Mouse (Mus musculus) embryonic facial prominence, embryonic 12.5 days (tissue): ENCODE data around the gene Zcchc4. TPM values are rescaled to one million over a fixed set of nuclear protein-coding genes. Genes with fewer than 3 reads are reported as not detected.

ENCODE experiments used
- ATAC-seq: fragments of 200-750 bp; cut with Nextera tagmentation; 2 replicates; pipeline ENCODE4 v1.8.0; 2017; ENCODE audit not compliant: insufficient number of reproducible peaks, insufficient read depth, low FRiP score, low TSS enrichment
- H3K27ac ChIP-seq: fragments of 300-500 bp; sonication (generic); 2 replicates; pipeline ENCODE4 v1.5.1; 2016; ENCODE audit warnings: mild to moderate bottlenecking
- H3K27me3 ChIP-seq: fragments of 300-500 bp; sonication (generic); 2 replicates; pipeline ENCODE4 v1.6.1; 2016; ENCODE audit warnings: mild to moderate bottlenecking, moderate library complexity
- H3K36me3 ChIP-seq: fragments of 300-500 bp; sonication (generic); 2 replicates; pipeline ENCODE4 v1.6.1; 2016; ENCODE audit warnings: mild to moderate bottlenecking
- H3K4me1 ChIP-seq: fragments of 300-500 bp; sonication (generic); 2 replicates; pipeline ENCODE4 v1.6.1; 2016
- H3K4me2 ChIP-seq: fragments of 300-500 bp; sonication (generic); replicated peaks from 2 replicates; pipeline ENCODE4 v1.6.1; 2016; ENCODE audit warnings: mild to moderate bottlenecking, moderate library complexity
- H3K4me3 ChIP-seq: fragments of 300-500 bp; sonication (generic); 2 replicates; pipeline ENCODE4 v1.5.1; 2016; ENCODE audit warnings: mild to moderate bottlenecking
- H3K9ac ChIP-seq: fragments of 300-500 bp; sonication (generic); 2 replicates; pipeline ENCODE4 v1.6.1; 2016; ENCODE audit warnings: mild to moderate bottlenecking, moderate library complexity
- H3K9me3 ChIP-seq: fragments of 300-500 bp; sonication (generic); 2 replicates; pipeline ENCODE4 v1.6.1; 2016; ENCODE audit warnings: mild to moderate bottlenecking, moderate library complexity
- WGBS: fragments of 180-500 bp; shearing (Covaris S2); methylation state at CpG from one replicate; pipeline ENCODE4 v1.1.7; 2016; 5-methylcytosine and 5-hydroxymethylcytosine counted together
- polyA plus RNA-seq: library from polyadenylated mRNA; unstranded; fragments of >200 nt; fragmentation: Nextera tagmentation; extraction: Ambion mirVana; gene quantifications from 2 replicates; pipeline ENCODE4 v1.2.1, GENCODE M21; 2016

Zcchc4 gene
- polyA plus RNA-seq, 1 experiment from 2014 or later: 22.3 TPM

DNA sequence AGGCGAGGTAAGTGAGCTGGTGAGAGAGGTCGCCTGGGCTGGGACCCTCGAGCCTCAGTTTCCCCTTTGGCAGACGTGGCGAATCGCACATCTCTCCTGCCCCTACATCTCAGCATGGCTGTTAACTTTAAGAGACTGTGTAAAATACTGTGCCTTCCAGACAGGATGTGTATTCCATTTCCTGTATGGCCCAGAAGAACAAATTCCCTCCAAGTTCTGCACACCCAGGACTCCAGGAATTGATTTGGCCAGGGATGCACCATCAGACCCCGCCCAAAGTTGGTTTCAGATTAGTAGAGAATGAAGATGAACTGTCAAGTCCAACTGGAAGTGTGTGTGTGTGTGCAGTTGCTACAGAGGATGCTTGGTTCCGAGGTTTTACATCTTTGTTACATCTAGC is 59.2 kb downstream of the Zcchc4 start:
- Histone ChIP-seq H3K9me3 (no peaks in the 10 kb centered on the region), H3K4me2 (peak overlapping the region; percentile 67), H3K4me3 (peak overlapping the region; percentile 84), H3K9ac (peak overlapping the region; percentile 90), H3K4me1 (peaks cover 7% of the 10 kb centered on the region), H3K27me3 (no peaks in the 10 kb centered on the region), H3K27ac (peak overlapping the region; percentile 90), H3K36me3 (peaks cover 22% of the 10 kb centered on the region)
- no peak; the same call in none of the 2 replicates for ATAC-seq
- WGBS: 10% methylated on average over 8 of the region's 8 CpGs

GRCm38 (mm10) chr5:52844319-52844718 is 69.1 kb downstream of the Zcchc4 start:
- 95% methylated on average over 7 of the region's 7 CpGs for WGBS
- Histone ChIP-seq H3K4me1 (no peaks in the 10 kb centered on the region), H3K36me3 (peaks cover 72% of the 10 kb centered on the region), H3K4me3 (no peak overlapping the region), H3K27ac (no peak overlapping the region), H3K4me2 (no peak overlapping the region), H3K27me3 (no peaks in the 10 kb centered on the region), H3K9ac (no peak overlapping the region), H3K9me3 (no peaks in the 10 kb centered on the region)
- ATAC-seq: no peak

- Histone ChIP-seq H3K27ac (no peak overlapping the region), H3K27me3 (no peaks in the 10 kb centered on the region), H3K4me1 (no peaks in the 10 kb centered on the region), H3K9me3 (no peaks in the 10 kb centered on the region), H3K4me2 (no peak overlapping the region), H3K36me3 (peaks cover 63% of the 10 kb centered on the region), H3K9ac (no peak overlapping the region), H3K4me3 (no peak overlapping the region)
- 86% methylated on average over 5 of the region's 5 CpGs for WGBS
- no peak for ATAC-seq
These were observed 80.5 kb downstream of the Zcchc4 start for GRCm38 (mm10) chr5:52855727-52856126.

GRCm38 (mm10) chr5:52864446-52864845 is 89.2 kb downstream of the Zcchc4 start:
- no peaks in the 10 kb centered on the region for H3K4me1 ChIP-seq
- 90% methylated on average over 8 of the region's 8 CpGs for WGBS

DNA sequence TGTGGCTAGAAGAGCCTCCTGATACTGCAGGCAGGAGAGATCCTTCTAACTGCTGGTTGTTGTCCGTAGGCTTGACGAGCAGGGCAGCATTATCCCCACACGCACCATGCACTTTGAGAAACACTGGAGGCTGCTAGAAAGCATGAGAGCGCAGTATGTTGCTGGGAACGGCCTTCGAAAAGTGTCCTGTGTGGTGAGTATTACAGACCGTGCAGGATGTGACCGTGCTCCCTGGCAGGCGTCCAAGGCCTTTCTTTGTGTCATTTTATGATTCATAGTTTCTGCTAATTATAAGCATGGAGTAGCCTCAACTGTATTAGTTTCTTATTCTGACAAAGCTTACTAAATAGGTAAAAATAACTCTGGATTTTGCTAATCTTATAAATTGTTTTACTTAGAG is 90.6 kb downstream of the Zcchc4 start:
- Histone ChIP-seq H3K4me1 (no peaks in the 10 kb centered on the region), H3K4me2 (no peak overlapping the region), H3K4me3 (no peak overlapping the region), H3K36me3 (peaks cover 79% of the 10 kb centered on the region), H3K9me3 (no peaks in the 10 kb centered on the region), H3K27ac (no peak overlapping the region), H3K9ac (no peak overlapping the region), H3K27me3 (no peaks in the 10 kb centered on the region)
- ATAC-seq: no peak
- WGBS: 88% methylated on average over 9 of the region's 9 CpGs

More at GRCm38 (mm10) chr5:52864446-52864845, 89.2 kb downstream of the Zcchc4 start:
- no peak overlapping the region for H3K27ac ChIP-seq
- no peak for ATAC-seq
- H3K36me3 ChIP-seq: peaks cover 86% of the 10 kb centered on the region
- H3K4me2 ChIP-seq: no peak overlapping the region
- H3K9me3 ChIP-seq: no peaks in the 10 kb centered on the region
- no peaks in the 10 kb centered on the region for H3K27me3 ChIP-seq
- no peak overlapping the region for H3K9ac ChIP-seq
- H3K4me3 ChIP-seq: no peak overlapping the region

GRCm38 (mm10) chr5:52866361-52867155 is 91.3 kb downstream of the Zcchc4 start:
- H3K4me2 ChIP-seq: no peak overlapping the region
- H3K4me3 ChIP-seq: no peak overlapping the region
- peaks cover 72% of the 10 kb centered on the region for H3K36me3 ChIP-seq
- H3K27me3 ChIP-seq: no peaks in the 10 kb centered on the region
- ATAC-seq: no peak
- H3K27ac ChIP-seq: no peak overlapping the region
- WGBS: 89% methylated on average over 18 of the region's 18 CpGs
- no peaks in the 10 kb centered on the region for H3K9me3 ChIP-seq
- no peaks in the 10 kb centered on the region for H3K4me1 ChIP-seq
- H3K9ac ChIP-seq: no peak overlapping the region

- WGBS: 82% methylated on average over 12 of the region's 12 CpGs
- ATAC-seq: no peak
These were observed 93.9 kb downstream of the Zcchc4 start for GRCm38 (mm10) chr5:52868918-52869703.

DNA sequence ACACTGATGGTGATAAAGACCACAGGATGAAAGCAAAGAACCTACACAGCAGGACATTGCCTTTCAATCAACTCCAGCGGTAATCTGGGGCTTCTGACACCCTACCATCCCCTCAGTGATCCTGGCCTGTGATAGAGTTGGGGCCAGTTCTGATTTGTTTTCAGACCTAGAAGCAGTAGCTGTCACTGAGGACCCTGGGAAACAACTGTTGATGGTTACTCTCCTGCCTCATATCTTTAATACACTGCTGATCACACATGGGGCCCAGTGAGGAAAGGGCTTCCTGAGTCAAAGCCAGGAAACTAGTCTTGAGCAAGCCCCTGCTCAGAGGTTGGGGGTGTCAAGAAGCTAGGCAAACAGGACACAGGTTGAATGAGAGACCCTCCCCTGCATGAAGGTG is 96.3 kb downstream of the Zcchc4 start:
- Histone ChIP-seq H3K4me3 (no peak overlapping the region), H3K36me3 (peaks cover 32% of the 10 kb centered on the region), H3K27me3 (no peaks in the 10 kb centered on the region), H3K4me2 (no peak overlapping the region), H3K9ac (no peak overlapping the region), H3K4me1 (no peaks in the 10 kb centered on the region), H3K27ac (no peak overlapping the region), H3K9me3 (no peaks in the 10 kb centered on the region)
- 15% methylated on average over 1 of the region's 1 CpGs for WGBS
- ATAC-seq: no peak

More at GRCm38 (mm10) chr5:52868918-52869703, 93.9 kb downstream of the Zcchc4 start:
- Histone ChIP-seq H3K9me3 (no peaks in the 10 kb centered on the region), H3K27ac (no peak overlapping the region), H3K4me3 (no peak overlapping the region), H3K9ac (no peak overlapping the region), H3K4me1 (no peaks in the 10 kb centered on the region), H3K27me3 (no peaks in the 10 kb centered on the region), H3K36me3 (peaks cover 51% of the 10 kb centered on the region), H3K4me2 (no peak overlapping the region)

DNA sequence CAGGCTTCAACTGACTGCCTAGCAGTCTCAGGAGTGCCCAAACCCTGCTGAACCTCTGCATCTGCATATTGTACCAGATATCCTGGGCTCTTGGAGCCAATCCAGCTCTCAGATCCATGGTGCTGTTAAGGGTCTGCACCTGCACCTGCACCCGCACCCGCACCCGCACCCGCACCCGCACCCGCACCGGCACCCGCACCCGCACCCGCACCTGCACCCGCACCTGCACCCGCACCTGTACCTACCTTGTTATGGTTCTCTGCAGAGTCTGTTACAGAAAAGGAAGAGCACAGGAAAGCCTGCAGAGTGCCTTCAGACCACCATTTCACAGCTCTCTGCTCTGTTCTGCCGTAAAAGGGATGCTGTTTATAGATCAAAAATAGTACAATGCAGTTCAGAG is 96.8 kb downstream of the Zcchc4 start:
- ATAC-seq: no peak
- Histone ChIP-seq H3K9ac (no peak overlapping the region), H3K4me3 (no peak overlapping the region), H3K4me1 (no peaks in the 10 kb centered on the region), H3K9me3 (no peaks in the 10 kb centered on the region), H3K27ac (no peak overlapping the region), H3K4me2 (no peak overlapping the region), H3K27me3 (no peaks in the 10 kb centered on the region), H3K36me3 (peaks cover 28% of the 10 kb centered on the region)
- WGBS: 94% methylated on average over 13 of the region's 13 CpGs

Other genes with a start within 250 kb of the Zcchc4 start
- gene Lgi2, start 208.9 kb upstream of the Zcchc4 start, polyA plus RNA-seq: 4.1 and 4.5 TPM in 2 replicates
- 7.7 and 9.6 TPM in 2 replicates for gene Sepsecs, start 105.7 kb upstream of the Zcchc4 start, polyA plus RNA-seq
- gene Pi4k2b, start 33.8 kb upstream of the Zcchc4 start, polyA plus RNA-seq: 21.0 and 25.0 TPM in 2 replicates
- 127 and 128 TPM in 2 replicates for gene Anapc4, start 58.6 kb downstream of the Zcchc4 start, polyA plus RNA-seq